In the genomic region with DNA sequence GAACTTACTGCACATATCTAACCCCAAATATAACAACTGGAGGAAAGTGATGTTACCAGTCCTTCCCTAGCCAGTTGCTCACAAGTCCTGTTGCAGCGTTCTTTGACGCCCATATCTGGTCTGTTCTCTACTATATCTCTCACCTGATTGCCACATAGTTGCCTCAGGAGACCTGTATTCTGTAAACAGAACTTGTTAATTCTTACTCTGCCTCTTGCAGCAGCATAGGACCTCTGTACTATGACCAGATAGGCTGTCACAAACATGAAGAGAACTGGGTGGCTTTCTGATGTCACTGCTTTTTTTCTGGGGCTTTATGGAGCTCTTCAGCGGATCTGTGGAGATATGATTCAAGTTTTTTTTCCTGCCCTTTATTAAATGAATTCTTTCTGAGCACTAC, we compare ENCODE assay signal across 27 mouse cellular contexts. TPM values are rescaled to one million over a fixed set of nuclear protein-coding genes. Genes with fewer than 3 reads are reported as not detected.
DNase-seq lines count a peak whose midpoint lies in the region; ATAC-seq and TF ChIP-seq lines count a peak whose summit lies in the region.
"Had no signal": no experiment of that assay in that cellular context is flagged by ENCODE, and none has a peak within 500 bp of the region (broad histone marks: within the 10 kb centered on the region; RNA-seq: fewer than 3 reads in every experiment).

No protein-coding gene starts in this region.

- no peaks in the 10 kb centered on the region for H3K4me1 ChIP-seq in intestine, postnatal 0 days (replicated peaks; ENCODE audit: control insufficient read depth, insufficient read depth, low read length)
- H3K4me1 ChIP-seq in intestine, embryonic 16.5 days (ENCODE audit: control insufficient read depth, insufficient read depth, low read length): no peaks in the 10 kb centered on the region
- H3K4me1 ChIP-seq in liver, adult 2 months (ENCODE audit: control insufficient read depth, insufficient read depth, low read length): no peaks in the 10 kb centered on the region; the same call in 1 of the 2 replicates
- H3K4me1 ChIP-seq in liver, embryonic 11.5 days (replicated peaks; ENCODE audit: control insufficient read depth, insufficient read depth, low read length): no peaks in the 10 kb centered on the region
- H3K4me1 ChIP-seq in liver, embryonic 16.5 days (ENCODE audit: control insufficient read depth, low read depth, low read length): no peaks in the 10 kb centered on the region
- no peaks in the 10 kb centered on the region for H3K4me1 ChIP-seq in liver, postnatal 0 days (ENCODE audit: insufficient read depth)
- no peaks in the 10 kb centered on the region for H3K4me1 ChIP-seq in liver, embryonic 12.5 days

- no peak overlapping the region for H3K4me3 ChIP-seq in intestine, postnatal 0 days (ENCODE audit: low read depth, low read length)
- no peak overlapping the region for H3K4me3 ChIP-seq in intestine, embryonic 16.5 days (ENCODE audit: low read length)
- no peak overlapping the region for H3K4me3 ChIP-seq in liver, adult 2 months (ENCODE audit: insufficient read depth, low read depth, low read length)
- H3K4me3 ChIP-seq in liver, embryonic 11.5 days (ENCODE audit: low read depth, low read length): no peak overlapping the region
- no peak overlapping the region for H3K4me3 ChIP-seq in liver, embryonic 16.5 days (ENCODE audit: low read depth, low read length)
- no peak overlapping the region for H3K4me3 ChIP-seq in liver, postnatal 0 days (ENCODE audit: low read depth, low read length)
- no peak overlapping the region for H3K4me3 ChIP-seq in liver, embryonic 12.5 days

- 69% methylated on average over 3 of the region's 3 CpGs for WGBS in intestine, postnatal 0 days
- WGBS in intestine, embryonic 16.5 days: 82% methylated on average over 3 of the region's 3 CpGs
- WGBS in liver, adult 2 months: 28% methylated on average over 3 of the region's 3 CpGs
- WGBS in liver, embryonic 11.5 days: 82% methylated on average over 3 of the region's 3 CpGs
- 59% methylated on average over 3 of the region's 3 CpGs for WGBS in liver, embryonic 16.5 days (ENCODE audit: insufficient replicate concordance)
- WGBS in liver, postnatal 0 days (ENCODE audit: insufficient replicate concordance): 65% methylated on average over 3 of the region's 3 CpGs
- 73% methylated on average over 3 of the region's 3 CpGs for WGBS in liver, embryonic 12.5 days (ENCODE audit: insufficient replicate concordance)

- H3K4me2 ChIP-seq in intestine, postnatal 0 days (replicated peaks; ENCODE audit: low read depth): no peak overlapping the region
- H3K4me2 ChIP-seq in intestine, embryonic 16.5 days (ENCODE audit: low read depth, low read length): no peak overlapping the region
- no peak overlapping the region for H3K4me2 ChIP-seq in liver, embryonic 11.5 days
- H3K4me2 ChIP-seq in liver, embryonic 16.5 days (ENCODE audit: low read depth, low read length): no peak overlapping the region
- H3K4me2 ChIP-seq in liver, postnatal 0 days (ENCODE audit: low read depth, low read length): no peak overlapping the region
- H3K4me2 ChIP-seq in liver, embryonic 12.5 days: no peak overlapping the region

- H3K9me3 ChIP-seq in intestine, postnatal 0 days (ENCODE audit: control insufficient read depth): no peaks in the 10 kb centered on the region
- H3K9me3 ChIP-seq in intestine, embryonic 16.5 days (ENCODE audit: control insufficient read depth, low read length): no peaks in the 10 kb centered on the region
- H3K9me3 ChIP-seq in liver, embryonic 11.5 days (ENCODE audit: control insufficient read depth, low read length): no peaks in the 10 kb centered on the region
- no peaks in the 10 kb centered on the region for H3K9me3 ChIP-seq in liver, embryonic 16.5 days (replicated peaks; ENCODE audit: control insufficient read depth, low read length)
- no peaks in the 10 kb centered on the region for H3K9me3 ChIP-seq in liver, postnatal 0 days (ENCODE audit: low read length)
- H3K9me3 ChIP-seq in liver, embryonic 12.5 days (replicated peaks): 0 out of 2 replicates have a peak, but pooled peaks cover under 1% of the 10 kb centered on the region
- H3K9me3 ChIP-seq: G1E had no signal

- no peak overlapping the region for H3K9ac ChIP-seq in intestine, postnatal 0 days (ENCODE audit: low read depth, low read length)
- H3K9ac ChIP-seq in intestine, embryonic 16.5 days (ENCODE audit: low read depth, low read length): no peak overlapping the region
- no peak overlapping the region for H3K9ac ChIP-seq in liver, adult 2 months (ENCODE audit: low read depth, low read length)
- H3K9ac ChIP-seq in liver, embryonic 11.5 days (ENCODE audit: low read depth, low read length): no peak overlapping the region
- H3K9ac ChIP-seq in liver, embryonic 16.5 days (ENCODE audit: low read depth, low read length): no peak overlapping the region
- no peak overlapping the region for H3K9ac ChIP-seq in liver, postnatal 0 days (replicated peaks)
- no peak overlapping the region for H3K9ac ChIP-seq in liver, embryonic 12.5 days

- H3K79me2 ChIP-seq in liver, adult 2 months (ENCODE audit: control insufficient read depth, insufficient read depth, low read length): no peaks in the 10 kb centered on the region

- 0 out of 2 replicates have a peak, but pooled peaks have one; percentile 33 for ATAC-seq in intestine, postnatal 0 days
- no peak for ATAC-seq in intestine, embryonic 16.5 days
- no peak for ATAC-seq in liver, embryonic 11.5 days (replicated peaks; ENCODE audit: low FRiP score)
- peak; percentile 63 for ATAC-seq in liver, embryonic 16.5 days (ENCODE audit: low read depth)
- peak; percentile 74 for ATAC-seq in liver, postnatal 0 days
- ATAC-seq in liver, embryonic 12.5 days: no peak
- ATAC-seq: activated CD4-positive, CD25-positive, alpha-beta regulatory T cell, adult 4 months; CD4-positive, CD25-positive, alpha-beta regulatory T cell, adult 4 months; Patski had no signal

- TF ChIP-seq EP300 in liver, postnatal 0 days (IDR thresholded peaks at IDR 0.05; ENCODE audit: low read depth): no peak

- no peak for TF ChIP-seq CTCF in intestine, postnatal 0 days (IDR thresholded peaks at IDR 0.05; ENCODE audit: low read depth)
- no peak for TF ChIP-seq CTCF in liver, adult 2 months (IDR thresholded peaks at IDR 0.05; ENCODE audit: low read depth, low read length)
- no peak for TF ChIP-seq CTCF in liver, postnatal 0 days (IDR thresholded peaks at IDR 0.05; ENCODE audit: low read depth)

- TF ChIP-seq POLR2A in liver, adult 2 months (IDR thresholded peaks at IDR 0.05; ENCODE audit: extremely low read depth, insufficient read depth, low read length): no peak

- H3K27me3 ChIP-seq in intestine, postnatal 0 days (replicated peaks; ENCODE audit: control insufficient read depth, insufficient read depth, low read length): no peaks in the 10 kb centered on the region
- no peaks in the 10 kb centered on the region for H3K27me3 ChIP-seq in intestine, embryonic 16.5 days (replicated peaks; ENCODE audit: control insufficient read depth, insufficient read depth, low read length)
- H3K27me3 ChIP-seq in liver, adult 2 months (ENCODE audit: control insufficient read depth, insufficient read depth, low read length): no peaks in the 10 kb centered on the region
- H3K27me3 ChIP-seq in liver, embryonic 11.5 days (replicated peaks; ENCODE audit: control insufficient read depth, insufficient read depth, low read length): no peaks in the 10 kb centered on the region
- no peaks in the 10 kb centered on the region for H3K27me3 ChIP-seq in liver, embryonic 16.5 days (ENCODE audit: control insufficient read depth, insufficient read depth, low read depth, low read length)
- H3K27me3 ChIP-seq in liver, postnatal 0 days (ENCODE audit: insufficient read depth, low read length): no peaks in the 10 kb centered on the region
- H3K27me3 ChIP-seq in liver, embryonic 12.5 days (replicated peaks): no peaks in the 10 kb centered on the region

- H3K36me3 ChIP-seq in intestine, postnatal 0 days (ENCODE audit: control insufficient read depth, insufficient read depth): no peaks in the 10 kb centered on the region
- no peaks in the 10 kb centered on the region for H3K36me3 ChIP-seq in intestine, embryonic 16.5 days (ENCODE audit: control insufficient read depth, insufficient read depth, low read length)
- no peaks in the 10 kb centered on the region for H3K36me3 ChIP-seq in liver, adult 2 months (ENCODE audit: control insufficient read depth, insufficient read depth, low read length)
- no peaks in the 10 kb centered on the region for H3K36me3 ChIP-seq in liver, embryonic 11.5 days (ENCODE audit: control insufficient read depth, insufficient read depth, low read length)
- no peaks in the 10 kb centered on the region for H3K36me3 ChIP-seq in liver, embryonic 16.5 days (ENCODE audit: control insufficient read depth, insufficient read depth)
- H3K36me3 ChIP-seq in liver, postnatal 0 days (replicated peaks; ENCODE audit: insufficient read depth, low read length): no peaks in the 10 kb centered on the region
- H3K36me3 ChIP-seq in liver, embryonic 12.5 days: no peaks in the 10 kb centered on the region
- H3K36me3 ChIP-seq: G1E had no signal

- DNase-seq in liver, adult 2 months (ENCODE audit: extremely low read depth, low read depth, low spot score): peak; percentile 37
- DNase-seq in liver, embryonic 11.5 days (ENCODE audit: low spot score): no peak
- no peak for DNase-seq in liver
- no peak for DNase-seq in liver, postnatal 0 days
- DNase-seq: adrenal gland, adult 2 months; adrenal gland, adult 8-10 months; adrenal gland, postnatal 10 days; adrenal gland, postnatal 14 days; adrenal gland, postnatal 25 days; adrenal gland, postnatal 36 days; B cell, adult 2 months; cerebellum, adult 11 months; cerebellum, adult 11-12 months had no signal

- no peak overlapping the region for H3K27ac ChIP-seq in intestine, postnatal 0 days (ENCODE audit: low read depth, low read length)
- H3K27ac ChIP-seq in intestine, embryonic 16.5 days (ENCODE audit: low read length): no peak overlapping the region
- no peak overlapping the region for H3K27ac ChIP-seq in liver, adult 2 months (replicated peaks; ENCODE audit: insufficient read depth, low read depth, low read length)
- H3K27ac ChIP-seq in liver, embryonic 11.5 days (ENCODE audit: low read depth, low read length): no peak overlapping the region
- no peak overlapping the region for H3K27ac ChIP-seq in liver, embryonic 16.5 days (ENCODE audit: low read length)
- no peak overlapping the region for H3K27ac ChIP-seq in liver, postnatal 0 days (ENCODE audit: low read depth)
- no peak overlapping the region for H3K27ac ChIP-seq in liver, embryonic 12.5 days

RNA-seq across cellular contexts. Expression of a gene that starts 29.0 kb away (rescaled TPM):
- 0.21 TPM in 1 of 2 replicates, not detected in the other for polyA plus RNA-seq in intestine, postnatal 0 days (2015; fragmentation: Nextera tagmentation; extraction: Ambion mirVana)
- 0.44 and 0.47 TPM in 2 replicates for polyA plus RNA-seq in intestine, embryonic 16.5 days (2015; fragmentation: Nextera tagmentation; extraction: Ambion mirVana)
- 0.92 and 0.94 TPM in 2 replicates for total RNA-seq in liver, adult 2 months (2014; rRNA removed)
- 0.25 and 0.50 TPM in 2 replicates for polyA plus RNA-seq in liver, adult 2 months (2012; rRNA removed)
- 0.39 and 0.47 TPM in 2 replicates for polyA plus RNA-seq in liver, embryonic 11.5 days (2014; fragmentation: Nextera tagmentation; extraction: Ambion mirVana)
- 0.53 and 0.87 TPM in 2 replicates for polyA plus RNA-seq in liver, embryonic 16.5 days (2015; fragmentation: Nextera tagmentation; extraction: Ambion mirVana)
- polyA plus RNA-seq in liver, postnatal 0 days (2015; fragmentation: Nextera tagmentation; extraction: Ambion mirVana): 0.46 and 0.56 TPM in 2 replicates
- polyA plus RNA-seq in liver, embryonic 12.5 days (2016; fragmentation: Nextera tagmentation; extraction: Ambion mirVana): 0.23 and 0.41 TPM in 2 replicates
- total RNA-seq: adrenal gland, postnatal 25 days; G1E; MEL had no signal
- polyA plus RNA-seq: G1E, Patski had no signal

RNA-seq across cellular contexts. Expression of a gene that starts 32.8 kb away (rescaled TPM):
- 6.3 and 7.5 TPM in 2 replicates for polyA plus RNA-seq in intestine, postnatal 0 days (2015; fragmentation: Nextera tagmentation; extraction: Ambion mirVana)
- 2.0 and 3.2 TPM in 2 replicates for polyA plus RNA-seq in intestine, embryonic 16.5 days (2015; fragmentation: Nextera tagmentation; extraction: Ambion mirVana)
- 0.07 and 0.09 TPM in 2 replicates for total RNA-seq in liver, adult 2 months (2014; rRNA removed)
- 0.09 TPM in 1 of 2 replicates, not detected in the other for polyA plus RNA-seq in liver, adult 2 months (2012; rRNA removed)
- polyA plus RNA-seq in liver, embryonic 11.5 days (2014; fragmentation: Nextera tagmentation; extraction: Ambion mirVana): 7.1 and 8.1 TPM in 2 replicates
- 1.2 and 1.5 TPM in 2 replicates for polyA plus RNA-seq in liver, embryonic 16.5 days (2015; fragmentation: Nextera tagmentation; extraction: Ambion mirVana)
- 0.41 and 0.44 TPM in 2 replicates for polyA plus RNA-seq in liver, postnatal 0 days (2015; fragmentation: Nextera tagmentation; extraction: Ambion mirVana)
- polyA plus RNA-seq in liver, embryonic 12.5 days (2016; fragmentation: Nextera tagmentation; extraction: Ambion mirVana): 3.1 and 3.9 TPM in 2 replicates
- total RNA-seq: adrenal gland, postnatal 25 days; adrenal gland, postnatal 36 days; CH12.LX; MEL had no signal
- polyA plus RNA-seq: adrenal gland, adult 2 months; G1E had no signal

RNA-seq across cellular contexts. Expression of a gene that starts 33.0 kb away (rescaled TPM):
- polyA plus RNA-seq in intestine, postnatal 0 days (2015; fragmentation: Nextera tagmentation; extraction: Ambion mirVana): 1.4 TPM in 2 replicates
- polyA plus RNA-seq in intestine, embryonic 16.5 days (2015; fragmentation: Nextera tagmentation; extraction: Ambion mirVana): 11.2 and 13.1 TPM in 2 replicates
- total RNA-seq in liver, adult 2 months (2014; rRNA removed): 0.09 TPM in 1 of 2 replicates, not detected in the other
- 0.15 and 0.18 TPM in 2 replicates for polyA plus RNA-seq in liver, adult 2 months (2012; rRNA removed)
- polyA plus RNA-seq in liver, embryonic 11.5 days (2014; fragmentation: Nextera tagmentation; extraction: Ambion mirVana): 1.9 and 2.7 TPM in 2 replicates
- 0.51 and 0.74 TPM in 2 replicates for polyA plus RNA-seq in liver, embryonic 16.5 days (2015; fragmentation: Nextera tagmentation; extraction: Ambion mirVana)
- 0.21 and 0.44 TPM in 2 replicates for polyA plus RNA-seq in liver, postnatal 0 days (2015; fragmentation: Nextera tagmentation; extraction: Ambion mirVana)
- polyA plus RNA-seq in liver, embryonic 12.5 days (2016; fragmentation: Nextera tagmentation; extraction: Ambion mirVana): 2.4 and 2.5 TPM in 2 replicates
- total RNA-seq: CH12.LX, G1E had no signal
- polyA plus RNA-seq: activated CD4-positive, CD25-positive, alpha-beta regulatory T cell, adult 4 months; G1E had no signal

RNA-seq across cellular contexts. Expression of a gene that starts 33.0 kb away (rescaled TPM):
- polyA plus RNA-seq in intestine, postnatal 0 days (2015; fragmentation: Nextera tagmentation; extraction: Ambion mirVana): 0.07 TPM in 2 replicates
- 0.06 TPM in 2 replicates for polyA plus RNA-seq in intestine, embryonic 16.5 days (2015; fragmentation: Nextera tagmentation; extraction: Ambion mirVana)
- not detected in 2 replicates for total RNA-seq in liver, adult 2 months (2014; rRNA removed)
- not detected in 2 replicates for polyA plus RNA-seq in liver, adult 2 months (2012; rRNA removed)
- polyA plus RNA-seq in liver, embryonic 11.5 days (2014; fragmentation: Nextera tagmentation; extraction: Ambion mirVana): 0.05 and 0.12 TPM in 2 replicates
- polyA plus RNA-seq in liver, embryonic 16.5 days (2015; fragmentation: Nextera tagmentation; extraction: Ambion mirVana): not detected in 2 replicates
- polyA plus RNA-seq in liver, postnatal 0 days (2015; fragmentation: Nextera tagmentation; extraction: Ambion mirVana): not detected in 2 replicates
- polyA plus RNA-seq in liver, embryonic 12.5 days (2016; fragmentation: Nextera tagmentation; extraction: Ambion mirVana): 0.04 TPM in 1 of 2 replicates, not detected in the other
- total RNA-seq: adrenal gland, adult 18-20 months; adrenal gland, adult 2 months; adrenal gland, adult 8-10 months; adrenal gland, postnatal 14 days; adrenal gland, postnatal 25 days; adrenal gland, postnatal 36 days; adrenal gland, postnatal 4 days; CH12.LX; ES-E14; MEL had no signal
- polyA plus RNA-seq: activated CD4-positive, CD25-positive, alpha-beta regulatory T cell, adult 4 months; adrenal gland, adult 2 months; C2C12; CD4-positive, CD25-positive, alpha-beta regulatory T cell, adult 4 months; G1E had no signal

RNA-seq across cellular contexts. Expression of a gene that starts 40.2 kb away (rescaled TPM):
- 0.63 and 0.65 TPM in 2 replicates for polyA plus RNA-seq in intestine, postnatal 0 days (2015; fragmentation: Nextera tagmentation; extraction: Ambion mirVana)
- polyA plus RNA-seq in intestine, embryonic 16.5 days (2015; fragmentation: Nextera tagmentation; extraction: Ambion mirVana): 0.80 and 0.92 TPM in 2 replicates
- not detected in 2 replicates for total RNA-seq in liver, adult 2 months (2014; rRNA removed)
- polyA plus RNA-seq in liver, adult 2 months (2012; rRNA removed): not detected in 2 replicates
- 0.60 and 0.96 TPM in 2 replicates for polyA plus RNA-seq in liver, embryonic 11.5 days (2014; fragmentation: Nextera tagmentation; extraction: Ambion mirVana)
- polyA plus RNA-seq in liver, embryonic 16.5 days (2015; fragmentation: Nextera tagmentation; extraction: Ambion mirVana): 0.22 TPM in 1 of 2 replicates, not detected in the other
- 0.12 TPM in 1 of 2 replicates, not detected in the other for polyA plus RNA-seq in liver, postnatal 0 days (2015; fragmentation: Nextera tagmentation; extraction: Ambion mirVana)
- polyA plus RNA-seq in liver, embryonic 12.5 days (2016; fragmentation: Nextera tagmentation; extraction: Ambion mirVana): 0.18 and 0.32 TPM in 2 replicates
- total RNA-seq: adrenal gland, postnatal 25 days had no signal
- polyA plus RNA-seq: G1E had no signal

Comparison
In these comparisons a context has a peak if more than half of its experiments do, and no peak if none do; other contexts are left out.
1. ATAC-seq: peak in intestine, postnatal 0 days (single experiment), liver, embryonic 16.5 days (single experiment) and liver, postnatal 0 days (single experiment); none in intestine, embryonic 16.5 days (single experiment), liver, embryonic 11.5 days (single experiment) and liver, embryonic 12.5 days (single experiment).